Mouse (Mus musculus) forelimb bud, embryonic 11.5 days (tissue): ENCODE results near the gene Gmcl1.

Source experiments
- DNase-seq: peaks from one replicate; pipeline ENCODE4 v3.0.0-alpha.2; 2012; ENCODE audit warnings: low read depth, low spot score

Gene Gmcl1

GRCm38 (mm10) chr6:86736313-86736712, 3.1 kb upstream of the Gmcl1 start:
- no peak for DNase-seq

DNA sequence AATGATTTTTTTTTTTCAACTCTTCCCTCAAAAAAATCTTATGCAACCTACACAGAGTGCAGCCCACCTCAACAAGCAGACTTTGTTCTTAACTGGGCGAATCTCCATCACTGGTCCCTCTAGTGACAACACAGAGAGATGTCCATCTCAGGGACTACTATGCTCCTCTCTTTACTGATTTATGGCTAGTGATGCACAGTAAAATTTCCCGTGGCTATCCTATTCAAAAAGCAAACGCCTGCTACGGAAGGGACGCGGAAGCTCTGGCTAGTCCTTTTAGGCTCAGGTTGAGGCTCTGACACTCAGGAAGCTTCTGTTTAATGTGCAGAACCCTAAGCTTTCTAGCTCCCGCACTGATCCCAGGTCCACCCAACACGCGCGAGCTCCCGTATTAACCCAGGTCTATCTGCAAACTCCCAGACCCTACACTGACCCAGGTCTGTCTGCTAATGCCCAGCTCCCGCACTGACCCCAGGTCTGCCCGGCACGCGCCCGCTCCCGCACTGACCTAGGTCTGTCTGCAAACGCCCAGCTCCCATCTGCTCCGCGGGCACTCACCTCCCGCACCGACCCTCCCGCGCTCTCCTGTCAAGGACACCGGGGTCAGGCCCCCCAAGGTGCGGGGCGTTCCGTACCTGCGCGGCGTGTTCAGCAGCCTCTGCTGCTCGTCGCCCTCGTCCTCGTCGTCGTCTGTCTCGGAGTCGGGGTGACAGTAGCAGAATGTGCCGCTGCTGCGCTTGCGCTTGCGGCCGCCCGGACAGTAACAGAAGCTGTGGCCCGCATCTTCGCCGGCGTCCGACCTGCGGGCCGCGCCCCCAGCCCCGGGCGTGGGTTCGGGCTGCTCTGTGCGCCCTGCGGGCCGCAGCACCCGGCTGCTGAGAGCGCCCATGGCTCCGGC, 658 bp downstream of the Gmcl1 start:
- DNase-seq, result peak; percentile 5

DNA sequence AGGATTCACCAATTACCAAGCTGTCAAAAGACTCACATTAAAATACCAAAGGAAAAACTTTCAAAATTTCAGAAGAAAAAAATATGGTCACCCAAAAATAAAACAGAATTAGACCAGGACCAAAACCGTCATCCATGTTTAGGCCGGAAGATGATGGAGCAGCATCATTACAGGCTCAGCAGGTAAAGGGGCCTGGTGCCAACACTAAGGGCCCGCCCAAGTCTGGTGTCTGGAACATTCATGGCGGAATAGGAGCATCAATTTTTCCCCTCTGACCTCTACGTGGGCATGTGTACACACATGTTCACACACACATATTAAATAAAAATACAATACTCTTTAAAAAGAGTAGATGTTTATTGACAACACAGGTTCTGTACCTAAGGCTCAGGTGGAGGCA, 4.5 kb downstream of the Gmcl1 start:
- DNase-seq, result no peak

- no peak for DNase-seq
Observed at GRCm38 (mm10) chr6:86721977-86722376, 11.2 kb downstream of the Gmcl1 start.

DNA sequence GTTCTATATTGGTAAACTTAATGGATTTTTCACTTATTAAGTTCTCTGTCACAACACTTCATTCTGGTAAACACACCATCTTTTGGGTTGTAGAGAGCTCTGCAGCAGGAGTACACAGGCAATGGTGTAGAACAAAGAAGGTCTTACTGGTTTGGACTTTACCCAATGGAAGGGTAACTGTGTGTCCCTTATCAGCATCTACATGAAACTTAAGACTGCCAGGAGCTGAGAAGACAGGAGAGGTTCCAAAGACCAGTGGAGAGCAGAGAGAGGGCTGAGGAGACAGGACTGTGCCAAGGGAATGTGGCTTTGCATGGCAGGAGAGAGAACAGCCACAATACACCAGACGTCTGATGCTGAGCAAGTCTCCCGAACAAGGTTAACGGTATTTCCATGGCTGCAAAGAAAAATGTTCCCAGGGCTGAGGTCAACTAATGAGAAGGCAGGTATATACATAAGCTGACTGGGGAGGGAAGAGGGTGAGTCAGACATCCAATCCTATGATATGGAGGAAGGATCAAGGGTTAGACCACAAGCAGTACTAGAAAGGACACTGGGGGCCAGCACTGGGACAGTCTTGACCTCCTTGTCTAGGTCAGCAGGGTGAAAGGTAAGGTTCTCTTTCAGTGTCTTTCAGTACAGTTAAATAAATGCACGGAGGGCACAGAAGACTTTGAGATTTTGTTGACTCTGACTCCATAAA, 25.0 kb downstream of the Gmcl1 start:
- DNase-seq, result no peak

GRCm38 (mm10) chr6:86702577-86702976, 30.6 kb downstream of the Gmcl1 start:
- DNase-seq, result no peak

GRCm38 (mm10) chr6:86697903-86698302, 35.3 kb downstream of the Gmcl1 start:
- no peak for DNase-seq

GRCm38 (mm10) chr6:86696213-86696612, 37.0 kb downstream of the Gmcl1 start:
- no peak for DNase-seq

- DNase-seq, result peak; percentile 64
Observed at GRCm38 (mm10) chr6:86694465-86694864, 38.7 kb downstream of the Gmcl1 start.

DNA sequence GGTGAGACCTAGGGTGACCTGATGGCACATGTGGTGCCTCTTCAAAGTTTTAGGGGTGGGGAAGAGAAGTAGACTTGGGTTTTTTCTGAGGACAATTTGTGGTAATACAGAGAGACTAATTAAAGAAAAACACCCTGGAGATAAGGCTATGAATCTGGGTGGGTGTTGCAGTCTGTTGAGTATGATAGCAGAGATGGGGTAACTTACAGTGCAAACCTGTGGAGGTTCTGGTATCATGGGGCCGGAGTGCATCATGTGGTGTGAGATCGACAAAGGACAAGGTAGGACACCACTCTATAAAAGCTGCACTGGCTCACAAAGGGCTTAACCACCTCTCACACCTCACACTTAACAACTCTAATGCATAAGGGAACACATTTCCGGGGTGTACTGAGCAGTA, 43.5 kb downstream of the Gmcl1 start:
- DNase-seq, result no peak

DNA sequence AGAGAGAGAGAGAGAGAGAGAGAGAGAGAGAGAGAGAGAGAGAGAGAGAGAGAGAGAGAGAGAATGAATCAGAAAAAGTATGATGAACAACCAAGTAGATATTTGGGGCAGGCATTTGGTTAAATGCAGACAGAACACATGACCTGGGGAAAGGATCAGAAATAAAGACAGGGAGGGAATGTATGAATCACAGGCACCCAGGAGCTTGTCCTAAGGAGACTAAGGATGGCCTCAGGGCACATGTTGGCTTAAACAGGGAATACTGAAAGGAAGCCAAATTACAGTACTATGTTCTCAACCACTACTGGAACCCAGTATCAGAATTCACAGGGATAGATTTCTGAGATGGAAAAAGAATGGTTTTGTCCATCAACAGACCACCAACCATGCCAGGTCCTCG, 46.2 kb downstream of the Gmcl1 start:
- DNase-seq, result no peak

DNA sequence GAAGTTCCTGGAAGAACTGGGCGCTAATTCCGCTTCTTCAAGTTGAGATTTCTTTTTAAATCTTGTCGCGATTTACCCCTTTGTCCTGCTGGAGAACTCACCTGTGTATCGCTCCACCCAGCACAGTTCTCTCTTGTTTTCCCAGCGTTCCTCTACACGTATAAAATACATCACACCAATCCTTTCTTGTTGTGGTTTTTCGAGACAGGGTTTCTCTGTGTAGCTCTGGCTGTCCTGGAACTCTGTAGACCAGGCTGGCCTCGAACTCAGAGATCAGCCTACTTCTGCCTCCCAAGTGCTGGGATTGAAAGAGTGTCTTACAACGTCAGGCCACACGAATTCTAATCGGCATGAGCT, 48.5 kb downstream of the Gmcl1 start:
- DNase-seq, result no peak

DNA sequence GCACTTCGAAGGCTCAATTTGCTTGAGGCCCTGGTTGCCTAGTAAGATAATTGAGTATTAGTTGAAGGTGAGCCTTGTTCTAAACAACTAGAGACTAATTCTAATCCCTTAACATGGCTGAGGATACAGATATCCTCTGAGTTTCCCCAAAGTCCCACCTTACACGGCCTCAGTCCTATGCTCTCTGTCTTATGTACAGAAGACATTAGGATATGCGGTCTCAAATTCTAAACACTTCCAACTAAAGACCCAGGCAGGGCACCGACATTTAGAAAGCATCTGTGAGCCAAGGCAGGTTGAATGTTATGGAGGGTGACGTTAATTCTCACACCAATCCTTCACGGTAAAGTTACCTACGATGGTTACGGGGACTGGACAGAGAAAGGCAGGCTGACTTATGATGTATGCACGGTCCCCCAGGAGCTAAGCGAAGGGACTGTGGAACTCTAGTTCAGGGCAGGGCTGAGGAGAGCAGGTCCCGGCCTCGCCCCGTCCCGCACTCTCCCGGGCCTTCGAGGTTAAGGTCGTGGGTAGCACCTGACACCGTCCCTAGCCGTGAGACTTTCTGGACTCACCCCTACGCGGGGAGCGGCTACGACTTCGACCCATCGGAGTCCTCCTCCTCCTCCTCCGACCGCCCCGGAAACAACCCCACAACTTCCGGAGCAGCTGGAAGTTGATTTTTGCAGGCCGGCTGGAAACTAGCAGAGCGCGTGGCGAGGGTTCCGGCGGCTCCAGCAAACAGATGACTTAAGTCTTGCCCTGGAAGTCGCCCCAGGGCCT, 49.1 kb downstream of the Gmcl1 start, which contains the start of gene Snrnp27:
Snrnp27 (minus strand) TSS at position 651 of the 783 bp plus-strand sequence.
- peak; percentile 91 for DNase-seq

DNA sequence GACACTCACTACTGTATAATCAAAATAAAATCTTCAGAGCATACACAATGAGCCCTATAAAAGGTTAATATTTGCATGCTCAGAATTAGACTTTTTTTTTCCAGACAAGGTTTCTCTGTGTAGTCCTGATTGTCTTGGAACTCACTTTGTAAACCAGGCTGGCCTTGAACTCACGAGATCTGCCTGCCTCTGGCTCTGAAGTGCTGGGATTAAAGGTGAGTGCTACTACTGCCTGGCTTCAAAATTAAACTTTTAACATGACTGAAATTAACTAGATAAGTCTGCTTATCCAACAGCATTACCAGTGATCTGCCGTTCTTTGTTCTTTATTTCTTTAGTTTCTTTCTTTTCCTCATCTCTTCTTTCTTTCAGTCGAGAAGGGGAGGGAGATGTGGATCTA, 51.9 kb downstream of the Gmcl1 start:
- no peak for DNase-seq

DNA sequence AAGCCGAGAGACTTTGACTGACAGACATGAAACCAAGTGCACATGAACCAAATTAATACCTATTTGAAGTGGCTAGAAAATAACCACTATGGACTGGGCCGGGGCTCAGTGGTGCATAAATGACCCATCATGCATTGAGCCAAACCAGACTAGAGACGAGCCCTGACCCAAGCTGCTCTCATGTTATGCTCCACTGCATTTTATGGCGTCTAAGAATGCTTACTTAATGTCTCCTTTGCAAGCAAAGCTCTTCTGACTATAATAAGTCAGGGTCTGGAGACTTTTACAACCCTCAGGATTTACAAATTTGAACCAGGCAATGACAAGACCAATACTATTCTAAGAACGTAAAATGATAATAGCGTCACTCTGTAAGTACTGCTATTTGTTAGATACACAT, 54.8 kb downstream of the Gmcl1 start:
- DNase-seq, result no peak

GRCm38 (mm10) chr6:86670873-86671272, 62.3 kb downstream of the Gmcl1 start:
- peak; percentile 88 for DNase-seq

DNA sequence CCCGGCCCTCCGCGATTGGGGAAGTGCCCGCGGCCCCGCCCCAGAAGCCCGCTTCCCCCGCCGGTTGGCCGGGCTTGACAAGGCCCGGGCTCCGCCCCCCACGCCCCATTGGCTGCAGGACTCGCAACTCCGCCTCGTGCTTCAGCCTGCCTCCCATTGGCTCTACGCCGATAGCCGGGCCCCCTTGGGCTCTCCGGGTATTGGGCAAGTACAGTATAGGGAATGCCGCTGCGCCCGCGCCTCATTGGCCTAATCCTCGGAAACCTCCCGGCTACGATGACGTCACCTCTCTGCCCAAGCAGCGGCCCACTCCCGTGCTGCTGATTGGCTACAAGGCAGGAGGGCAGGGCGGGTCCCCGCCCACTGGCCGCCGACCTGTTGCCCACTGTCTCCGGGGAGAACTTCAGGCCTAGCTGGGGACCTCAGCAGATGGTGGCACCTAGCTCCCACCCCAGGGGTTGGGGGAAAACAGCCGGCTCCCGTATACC, 63.9 kb downstream of the Gmcl1 start:
- peak; percentile 100 for DNase-seq

DNA sequence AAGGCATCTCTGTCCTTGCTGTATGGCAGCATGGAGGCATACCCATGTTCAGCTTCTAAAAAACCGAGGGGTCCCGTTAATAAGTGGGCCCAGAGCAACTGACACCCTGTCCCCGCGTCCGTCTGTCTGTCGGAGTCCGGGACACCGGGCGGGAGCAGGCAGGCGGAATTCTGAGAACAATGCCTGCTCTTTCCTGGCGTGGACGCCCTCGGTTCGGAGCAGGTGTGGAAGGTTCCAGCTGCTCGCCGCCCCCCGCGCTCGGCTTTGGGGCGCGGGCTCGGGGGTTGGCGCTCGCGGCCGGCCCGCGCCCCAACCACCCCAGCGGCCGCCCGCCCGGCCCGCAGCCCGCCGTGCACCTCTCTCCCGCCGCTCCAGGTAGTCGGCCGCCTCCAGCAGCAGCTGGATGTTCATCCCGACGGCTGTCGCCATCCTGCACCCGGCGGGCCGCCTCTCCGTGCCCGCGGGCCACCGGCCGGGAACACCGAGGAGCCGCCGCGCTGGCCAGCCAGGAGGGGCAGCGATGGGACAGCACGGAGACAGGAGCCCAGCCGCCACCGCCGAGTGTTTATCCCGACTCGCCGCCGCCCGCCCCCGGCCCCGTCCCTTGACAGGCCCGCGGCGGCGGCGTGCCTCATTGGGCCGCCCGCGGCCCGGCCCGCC, 64.5 kb downstream of the Gmcl1 start, which contains the start of gene Mxd1:
Mxd1 (minus strand) TSS at position 582 of the 660 bp plus-strand sequence.
- no peak for DNase-seq

- DNase-seq, result no peak
Observed at GRCm38 (mm10) chr6:86667061-86667460, 66.1 kb downstream of the Gmcl1 start.

DNA sequence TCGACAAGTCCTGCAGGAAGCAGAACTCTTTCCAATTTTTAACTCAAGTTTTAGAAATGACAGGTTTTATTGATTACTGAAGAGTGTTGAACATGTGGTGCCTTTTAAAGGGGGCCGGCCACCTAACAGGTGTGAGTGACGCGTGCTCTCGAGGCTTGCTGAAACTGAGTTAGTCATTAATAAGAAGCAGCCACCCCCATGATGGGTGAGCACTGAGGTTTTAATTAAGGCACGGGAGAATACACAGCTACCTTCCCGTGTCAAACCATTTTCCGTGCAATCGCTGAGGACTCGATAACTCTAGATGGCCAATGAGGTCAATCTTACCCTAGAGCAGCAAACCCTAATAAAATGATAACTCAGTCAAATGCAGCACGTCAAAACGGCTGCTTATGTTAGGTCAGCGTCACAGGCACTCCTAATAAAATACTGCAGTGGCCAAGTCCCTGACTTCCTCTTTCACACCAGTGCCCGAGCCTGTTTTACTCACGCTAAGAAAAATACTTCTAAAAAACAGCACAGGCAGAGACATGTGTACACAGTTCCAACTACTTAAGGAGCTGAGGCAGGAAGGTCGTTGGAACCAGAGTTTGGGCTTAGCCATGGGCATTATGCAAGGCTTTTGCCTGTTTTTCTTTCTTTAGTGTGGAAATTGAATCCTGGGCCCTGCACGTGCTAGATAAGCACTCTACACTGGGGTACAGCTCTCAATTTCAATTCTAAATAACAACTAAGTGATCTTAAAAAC, 67.4 kb downstream of the Gmcl1 start:
- DNase-seq, result no peak

- DNase-seq, result no peak
Observed at GRCm38 (mm10) chr6:86665076-86665475, 68.1 kb downstream of the Gmcl1 start.
